Mouse (Mus musculus) hindbrain, embryonic 14.5 days (tissue): ENCODE data around the gene Tm7sf2. TPM values are rescaled to one million over a fixed set of nuclear protein-coding genes. Genes with fewer than 3 reads are reported as not detected.

Source experiments
- ATAC-seq: fragments of 200-750 bp; cut with Nextera tagmentation; 2 replicates; pipeline ENCODE4 v1.8.0; 2017; ENCODE audit warnings: moderate number of reproducible peaks, mild to moderate bottlenecking, moderate TSS enrichment, moderate library complexity; ENCODE audit not compliant: low FRiP score
- DNase-seq: peaks from one replicate; pipeline ENCODE4 v3.0.0-alpha.2; 2015; ENCODE audit warnings: low spot score
- H3K27ac ChIP-seq: fragments of 300-500 bp; sonication (generic); 2 replicates; pipeline ENCODE4 v1.5.1; 2014; ENCODE audit warnings: mild to moderate bottlenecking, moderate library complexity
- H3K27me3 ChIP-seq: fragments of 300-500 bp; sonication (generic); 2 replicates; pipeline ENCODE4 v1.6.1; 2014; ENCODE audit warnings: mild to moderate bottlenecking, low read length, mixed read lengths; ENCODE audit not compliant: control insufficient read depth, insufficient read depth
- H3K36me3 ChIP-seq: fragments of 300-500 bp; sonication (generic); replicated peaks from 2 replicates; pipeline ENCODE4 v1.6.1; 2014; ENCODE audit not compliant: control insufficient read depth, insufficient read depth
- H3K4me1 ChIP-seq: fragments of 300-500 bp; sonication (generic); replicated peaks from 2 replicates; pipeline ENCODE4 v1.6.1; 2014; ENCODE audit warnings: antibody characterized with exemption, low read length, mixed read lengths; ENCODE audit not compliant: control insufficient read depth, insufficient read depth
- H3K4me2 ChIP-seq: fragments of 300-500 bp; sonication (generic); replicated peaks from 2 replicates; pipeline ENCODE4 v1.6.1; 2014; ENCODE audit warnings: mild to moderate bottlenecking, moderate library complexity
- H3K4me3 ChIP-seq: fragments of 300-500 bp; sonication (generic); replicated peaks from 2 replicates; pipeline ENCODE4 v1.5.1; 2014; ENCODE audit warnings: mild to moderate bottlenecking, low read length
- H3K9ac ChIP-seq: fragments of 300-500 bp; sonication (generic); 2 replicates; pipeline ENCODE4 v1.6.1; 2014
- H3K9me3 ChIP-seq: fragments of 300-500 bp; sonication (generic); 2 replicates; pipeline ENCODE4 v1.6.1; 2016; ENCODE audit warnings: low read length; ENCODE audit not compliant: control insufficient read depth
- WGBS: fragments of 180-500 bp; shearing (Covaris S2); extraction: QIAGEN DNeasy Blood & Tissue Kit; methylation state at CpG from one replicate; pipeline ENCODE4 v1.1.7; 2014; 5-methylcytosine and 5-hydroxymethylcytosine counted together
- polyA plus RNA-seq: library from polyadenylated mRNA; unstranded; fragments of >200 nt; fragmentation: Nextera tagmentation; extraction: Ambion mirVana; gene quantifications from 2 replicates; pipeline ENCODE4 v1.2.1, GENCODE M21; 2014

Gene Tm7sf2
- polyA plus RNA-seq, 1 experiment from 2014 or later = 58.9 TPM

DNA sequence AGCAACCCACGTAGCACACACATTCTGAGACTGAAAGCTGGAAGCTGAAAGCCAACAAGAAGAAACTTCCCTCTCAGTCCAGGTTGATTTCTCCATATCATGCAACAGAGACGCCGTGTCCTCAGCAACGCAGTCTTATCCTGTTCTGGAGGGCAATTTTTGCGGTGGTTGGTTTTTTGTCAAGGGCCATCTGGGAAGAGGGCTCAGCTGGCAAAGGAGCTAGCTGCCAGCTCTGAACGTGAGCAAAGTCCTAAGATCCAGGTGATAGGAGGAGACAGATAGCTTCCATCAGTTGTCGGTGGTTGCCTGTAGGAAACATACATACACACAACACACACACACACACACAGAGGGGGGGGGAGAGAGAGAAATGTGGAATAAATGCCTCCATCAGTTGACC lies 29.8 kb downstream of the Tm7sf2 start:
- Histone ChIP-seq H3K9ac (no peak overlapping the region), H3K4me2 (no peak overlapping the region), H3K4me3 (no peak overlapping the region), H3K27ac (no peak overlapping the region), H3K4me1 (no peaks in the 10 kb centered on the region), H3K9me3 (no peaks in the 10 kb centered on the region), H3K27me3 (no peaks in the 10 kb centered on the region), H3K36me3 (no peaks in the 10 kb centered on the region)
- DNase-seq (no peak), ATAC-seq (no peak)
- 85% methylated on average over 7 of the region's 7 CpGs for WGBS

DNA sequence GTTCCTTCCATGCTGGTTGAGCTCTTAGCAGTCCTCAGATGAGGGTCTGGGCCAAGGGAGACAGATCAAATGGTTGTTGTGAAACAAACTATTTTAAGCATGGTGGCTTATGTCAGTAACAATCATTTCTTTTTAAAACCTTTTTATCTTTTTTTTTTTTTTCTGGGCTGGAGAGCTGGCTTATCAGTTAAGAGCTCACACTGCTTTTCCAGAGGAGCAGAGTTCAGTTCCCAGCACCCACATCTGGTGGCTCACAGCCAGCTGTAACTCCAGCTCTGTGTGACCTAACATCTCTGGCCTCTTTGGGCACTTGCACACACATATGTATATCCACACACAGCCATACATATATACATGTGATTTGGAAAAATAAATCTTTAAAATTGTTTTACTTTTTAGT lies 30.5 kb downstream of the Tm7sf2 start:
- Histone ChIP-seq H3K4me3 (no peak overlapping the region), H3K27ac (no peak overlapping the region), H3K4me1 (no peaks in the 10 kb centered on the region), H3K9me3 (no peaks in the 10 kb centered on the region), H3K27me3 (no peaks in the 10 kb centered on the region), H3K36me3 (no peaks in the 10 kb centered on the region), H3K4me2 (no peak overlapping the region), H3K9ac (no peak overlapping the region)
- no peak for ATAC-seq
- no peak for DNase-seq

DNA sequence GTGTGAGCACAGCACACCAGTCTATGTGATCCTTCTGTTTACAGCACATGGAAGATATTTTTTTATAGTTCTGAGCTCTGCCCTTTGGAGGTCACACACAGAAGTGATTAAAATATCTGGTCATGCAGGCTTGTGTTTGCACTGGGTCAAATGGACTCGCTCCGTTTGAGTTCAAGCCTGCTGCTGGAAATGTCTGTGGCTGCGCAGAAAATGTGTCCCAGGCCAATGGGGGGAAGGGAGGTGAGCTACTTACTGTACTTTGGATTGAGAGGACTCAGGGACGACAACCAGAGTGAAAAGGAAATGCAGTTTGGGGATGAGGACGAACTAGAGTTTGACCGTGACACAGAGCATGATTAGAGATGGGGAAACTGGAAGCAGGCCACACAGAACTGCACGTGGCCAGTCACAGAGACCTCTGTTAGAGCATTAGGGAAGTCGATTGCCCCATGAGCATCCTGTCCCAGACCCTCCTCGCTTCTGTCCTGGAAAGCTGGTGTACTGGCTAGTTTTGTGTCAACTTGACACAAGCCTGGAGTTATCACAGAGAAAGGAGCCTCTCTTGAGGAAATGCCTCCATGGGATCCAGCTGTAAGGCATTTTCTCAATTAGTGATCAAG lies 32.1 kb downstream of the Tm7sf2 start:
- H3K9me3 ChIP-seq = no peaks in the 10 kb centered on the region
- H3K27me3 ChIP-seq = no peaks in the 10 kb centered on the region
- no peak overlapping the region for H3K4me2 ChIP-seq
- ATAC-seq = no peak
- H3K4me1 ChIP-seq = no peaks in the 10 kb centered on the region
- no peak overlapping the region for H3K9ac ChIP-seq
- H3K27ac ChIP-seq = no peak overlapping the region
- H3K36me3 ChIP-seq = no peaks in the 10 kb centered on the region
- H3K4me3 ChIP-seq = no peak overlapping the region
- DNase-seq = no peak
- 79% methylated on average over 9 of the region's 9 CpGs for WGBS

DNA sequence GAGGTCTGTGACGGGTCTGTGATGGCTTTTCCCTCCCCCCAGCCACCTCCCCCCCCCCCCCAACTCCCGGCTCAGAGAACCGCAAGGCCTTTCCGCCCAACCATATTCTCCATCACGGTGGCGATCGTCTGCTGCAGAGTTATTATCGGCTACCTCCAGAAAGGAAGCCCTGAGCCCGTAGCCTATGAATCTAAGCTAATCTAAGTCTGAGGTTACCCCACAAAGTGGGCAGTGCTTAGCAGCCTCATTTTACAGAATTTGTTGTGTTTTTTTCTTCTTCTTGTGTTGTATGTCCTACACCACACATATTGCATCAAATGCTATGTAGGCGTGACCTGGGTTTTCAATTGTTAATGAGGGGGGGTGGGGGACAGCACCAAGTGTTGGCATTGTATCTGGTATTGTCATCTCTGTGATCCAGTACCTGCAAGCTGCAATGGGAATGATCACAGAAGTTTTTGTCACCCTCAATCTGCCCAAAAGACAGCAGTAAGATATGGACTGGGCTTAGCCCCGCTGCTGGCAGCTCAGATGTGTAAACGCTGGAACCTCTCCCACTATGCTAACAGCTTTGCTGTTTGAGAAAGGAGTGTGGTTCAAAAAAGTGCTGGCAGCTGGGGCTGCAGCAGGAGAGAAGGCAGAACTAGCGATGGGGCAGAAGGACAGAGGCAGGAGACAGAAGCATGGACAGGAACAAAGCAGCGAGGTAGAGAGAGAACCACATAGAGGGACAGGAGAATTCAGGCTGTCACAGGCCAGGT lies 37.5 kb downstream of the Tm7sf2 start:
- Histone ChIP-seq H3K4me2 (no peak overlapping the region), H3K36me3 (no peaks in the 10 kb centered on the region), H3K4me1 (no peaks in the 10 kb centered on the region), H3K27me3 (no peaks in the 10 kb centered on the region), H3K27ac (no peak overlapping the region), H3K9ac (no peak overlapping the region), H3K4me3 (no peak overlapping the region), H3K9me3 (no peaks in the 10 kb centered on the region)
- ATAC-seq = no peak
- DNase-seq = no peak
- WGBS = 74% methylated on average over 14 of the region's 14 CpGs

DNA sequence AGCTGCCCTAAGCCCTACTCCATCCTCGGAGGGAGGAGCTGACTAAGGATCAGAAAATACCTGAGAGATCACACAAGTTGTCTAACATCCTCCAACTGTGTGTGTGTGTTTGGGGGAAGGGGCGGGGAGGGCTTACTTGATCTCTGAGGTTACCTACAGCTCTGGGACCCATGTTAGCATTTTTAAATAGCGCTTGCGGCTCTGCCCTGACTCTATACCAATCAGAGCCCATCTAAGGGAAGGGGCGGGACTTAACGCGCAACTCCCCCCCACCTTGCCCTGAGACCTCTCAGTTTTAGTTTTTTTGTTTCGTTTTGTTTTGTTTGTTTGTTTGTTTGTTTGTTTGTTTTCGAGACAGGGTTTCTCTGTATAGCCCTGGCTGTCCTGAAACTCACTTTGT lies 38.7 kb downstream of the Tm7sf2 start:
- no peak for ATAC-seq
- 83% methylated on average over 9 of the region's 9 CpGs for WGBS
- DNase-seq = no peak
- no peak overlapping the region for H3K27ac ChIP-seq
- no peak overlapping the region for H3K4me2 ChIP-seq
- no peaks in the 10 kb centered on the region for H3K9me3 ChIP-seq
- H3K4me1 ChIP-seq = no peaks in the 10 kb centered on the region
- H3K4me3 ChIP-seq = no peak overlapping the region
- H3K27me3 ChIP-seq = no peaks in the 10 kb centered on the region
- no peaks in the 10 kb centered on the region for H3K36me3 ChIP-seq
- H3K9ac ChIP-seq = no peak overlapping the region

DNA sequence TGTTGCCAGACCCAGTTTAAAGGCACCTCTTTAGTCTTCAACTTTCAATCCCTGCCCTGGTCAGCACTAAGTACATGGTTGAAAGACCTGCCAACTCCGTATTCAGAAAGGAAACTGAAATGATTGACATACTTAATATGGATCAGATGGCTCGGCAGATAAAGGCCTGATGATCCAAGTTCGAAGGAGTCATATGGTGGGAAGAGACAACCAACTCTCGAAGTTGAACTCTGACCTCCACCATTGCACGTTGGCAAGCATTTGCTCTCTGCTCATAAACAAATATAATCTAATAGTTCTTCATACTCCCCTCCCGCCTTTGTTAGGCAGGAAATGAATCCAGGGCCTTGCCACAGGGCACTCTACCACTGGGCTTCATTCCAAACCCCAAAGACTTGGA lies 39.2 kb downstream of the Tm7sf2 start:
- WGBS = 83% methylated on average over 6 of the region's 6 CpGs

DNA sequence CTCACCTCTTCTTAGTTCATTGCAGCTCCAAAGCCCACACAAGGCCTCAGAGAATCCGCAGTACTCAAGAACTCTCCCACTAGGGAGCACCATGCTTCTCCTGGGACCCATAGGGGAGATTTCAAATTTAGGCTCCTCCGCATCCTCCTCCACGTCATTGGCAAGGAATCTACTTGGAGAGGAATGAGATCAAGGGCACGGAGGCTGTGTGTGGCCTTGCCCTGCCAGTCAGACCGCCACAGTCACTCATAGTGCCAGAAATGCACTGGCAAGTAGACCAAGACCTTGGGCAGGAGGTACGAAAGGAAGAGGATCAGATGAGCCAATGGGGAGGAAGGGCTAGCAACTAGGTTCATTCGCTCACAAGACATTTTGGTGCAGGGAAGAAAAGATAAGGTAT lies 44.2 kb downstream of the Tm7sf2 start:
- no peaks in the 10 kb centered on the region for H3K9me3 ChIP-seq
- no peaks in the 10 kb centered on the region for H3K27me3 ChIP-seq
- no peaks in the 10 kb centered on the region for H3K4me1 ChIP-seq
- H3K4me3 ChIP-seq = no peak overlapping the region
- 88% methylated on average over 7 of the region's 7 CpGs for WGBS
- no peak for ATAC-seq
- H3K9ac ChIP-seq = no peak overlapping the region
- H3K36me3 ChIP-seq = no peaks in the 10 kb centered on the region
- DNase-seq = no peak
- no peak overlapping the region for H3K27ac ChIP-seq
- H3K4me2 ChIP-seq = no peak overlapping the region

More for the DNA sequence above, 39.2 kb downstream of the Tm7sf2 start:
- DNase-seq (no peak), ATAC-seq (no peak)
- no peaks in the 10 kb centered on the region for H3K36me3 ChIP-seq
- H3K4me3 ChIP-seq = no peak overlapping the region
- no peaks in the 10 kb centered on the region for H3K9me3 ChIP-seq
- H3K9ac ChIP-seq = no peak overlapping the region
- no peak overlapping the region for H3K4me2 ChIP-seq
- no peak overlapping the region for H3K27ac ChIP-seq
- H3K4me1 ChIP-seq = no peaks in the 10 kb centered on the region
- no peaks in the 10 kb centered on the region for H3K27me3 ChIP-seq

DNA sequence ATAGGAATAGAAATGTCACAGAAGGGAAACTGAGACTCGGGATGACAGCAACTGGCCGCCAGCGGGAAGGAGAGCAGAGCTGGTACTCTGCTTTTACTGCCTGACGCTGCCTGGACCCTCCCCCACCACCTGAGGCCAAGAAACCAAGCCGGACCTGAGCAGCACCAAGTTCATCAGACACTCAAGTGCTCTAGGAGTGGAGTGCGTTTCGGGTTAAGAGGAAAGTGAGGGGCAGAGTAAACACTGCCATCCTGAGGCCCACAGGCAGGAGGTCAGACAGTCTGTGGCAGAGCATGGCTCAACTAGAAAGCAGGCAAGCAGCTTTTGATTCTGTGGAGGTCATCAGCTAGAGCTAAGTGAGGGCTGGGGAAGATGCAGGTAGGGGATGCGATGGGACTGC lies 45.1 kb downstream of the Tm7sf2 start:
- no peaks in the 10 kb centered on the region for H3K9me3 ChIP-seq
- H3K27ac ChIP-seq = no peak overlapping the region
- no peak for ATAC-seq
- no peaks in the 10 kb centered on the region for H3K4me1 ChIP-seq
- no peaks in the 10 kb centered on the region for H3K36me3 ChIP-seq
- WGBS = 71% methylated on average over 8 of the region's 8 CpGs
- H3K9ac ChIP-seq = no peak overlapping the region
- H3K27me3 ChIP-seq = no peaks in the 10 kb centered on the region
- DNase-seq = no peak
- H3K4me2 ChIP-seq = no peak overlapping the region
- H3K4me3 ChIP-seq = no peak overlapping the region

DNA sequence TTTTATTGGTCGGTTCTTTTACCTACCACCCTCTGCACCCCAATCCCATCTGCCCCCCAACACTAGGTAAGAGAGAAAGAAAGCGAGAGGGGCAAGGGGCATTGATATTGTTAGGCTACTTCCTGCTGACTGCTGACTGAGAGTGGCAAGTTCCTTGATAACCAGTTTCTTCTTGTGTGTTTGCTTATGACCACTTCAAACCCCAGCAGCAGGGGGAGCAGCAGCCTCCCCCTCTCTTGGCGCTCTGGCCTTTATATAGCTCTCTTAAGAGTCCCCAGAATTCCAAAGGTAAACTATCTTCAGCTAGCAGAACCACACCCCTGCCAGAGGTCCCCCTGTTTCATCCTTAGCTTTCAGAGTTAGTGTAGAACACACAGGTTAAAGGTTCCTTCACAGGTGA lies 47.9 kb downstream of the Tm7sf2 start:
- Histone ChIP-seq H3K36me3 (no peaks in the 10 kb centered on the region), H3K9ac (no peak overlapping the region), H3K27ac (no peak overlapping the region), H3K4me3 (no peak overlapping the region), H3K27me3 (peaks cover 12% of the 10 kb centered on the region), H3K4me2 (no peak overlapping the region), H3K4me1 (0 out of 2 replicates have a peak, but pooled peaks cover 4% of the 10 kb centered on the region), H3K9me3 (no peaks in the 10 kb centered on the region)
- DNase-seq (no peak), ATAC-seq (no peak)
- 64% methylated on average over 3 of the region's 3 CpGs for WGBS
